Mouse (Mus musculus): ENCODE results near the gene Fank1. TPM values are rescaled to one million over a fixed set of nuclear protein-coding genes. Genes with fewer than 3 reads are reported as not detected.

The Fank1 gene
- total RNA-seq, 1 experiment from 2014 or later = 1.6 TPM

Other genes with a start within 250 kb of the Fank1 start
- gene Tex36, start 174.7 kb upstream of the Fank1 start, total RNA-seq (2017) = not detected in 2 replicates
- 31.3 and 35.5 TPM in 2 replicates for gene Edrf1, start 139.3 kb upstream of the Fank1 start, total RNA-seq (2017)
- not detected in 2 replicates for gene Mmp21, start 96.8 kb upstream of the Fank1 start, total RNA-seq (2017)
- 130 and 142 TPM in 2 replicates for gene Bccip, start 67.5 kb upstream of the Fank1 start, total RNA-seq (2017)
- gene Uros, start 66.8 kb upstream of the Fank1 start, total RNA-seq (2017) = 21.7 and 37.6 TPM in 2 replicates
- gene Dhx32, start 5.9 kb downstream of the Fank1 start, total RNA-seq (2017) = 24.6 and 31.0 TPM in 2 replicates

All from common myeloid progenitor, adult 5-6 weeks (primary cell).